Mouse (Mus musculus) embryonic fibroblast, embryonic 13.5 days (primary cell): Measurements from ENCODE around the gene Zic1. TPM values are rescaled to one million over a fixed set of nuclear protein-coding genes. Genes with fewer than 3 reads are reported as not detected.

Experiments used
- H3K27ac ChIP-seq: 2 replicates; pipeline ENCODE4 v1.5.1; 2012; ENCODE audit warnings: low read length, control low read depth, inconsistent platforms; ENCODE audit not compliant: insufficient read depth
- H3K4me1 ChIP-seq: 2 replicates; pipeline ENCODE4 v1.6.1; 2011; ENCODE audit warnings: low read length; ENCODE audit not compliant: control insufficient read depth, insufficient read depth
- H3K4me3 ChIP-seq: 2 replicates; pipeline ENCODE4 v1.5.1; 2011; ENCODE audit warnings: mild to moderate bottlenecking, control low read depth, low read length; ENCODE audit not compliant: insufficient read depth
- CTCF ChIP-seq: IDR thresholded peaks from 2 replicates; pipeline ENCODE4 v1.5.1; 2011; ENCODE audit warnings: mild to moderate bottlenecking, control low read depth, low read length, moderate library complexity, borderline replicate concordance; ENCODE audit not compliant: insufficient read depth
- POLR2A ChIP-seq: IDR thresholded peaks from 2 replicates; pipeline ENCODE4 v1.6.1; 2011; ENCODE audit warnings: low read depth, mild to moderate bottlenecking, control low read depth, low read length, moderate library complexity
- polyA plus RNA-seq: library from polyadenylated mRNA; stranded (reverse); fragments of >200 nt; gene quantifications from 2 replicates; pipeline ENCODE4 v1.2.4, GENCODE M21; 2011; ENCODE audit warnings: low read depth; ENCODE audit not compliant: missing spikeins, insufficient read length

Zic1 gene
- polyA plus RNA-seq, 1 experiment: 8.9 TPM

- H3K4me1 ChIP-seq: no peaks in the 10 kb centered on the region; the same call in 1 of the 2 replicates
- H3K27ac ChIP-seq: no peak overlapping the region
- TF ChIP-seq CTCF: no peak
- TF ChIP-seq POLR2A: no peak
- H3K4me3 ChIP-seq: no peak overlapping the region
Measured at GRCm38 (mm10) chr9:91378411-91379299, 13.0 kb upstream of the Zic1 start.

- no peak for TF ChIP-seq POLR2A
- TF ChIP-seq CTCF: no peak
- Histone ChIP-seq H3K4me3 (no peak overlapping the region), H3K27ac (no peak overlapping the region), H3K4me1 (no peaks in the 10 kb centered on the region; the same call in 1 of the 2 replicates)
Measured at GRCm38 (mm10) chr9:91377873-91378150, 12.2 kb upstream of the Zic1 start.

DNA sequence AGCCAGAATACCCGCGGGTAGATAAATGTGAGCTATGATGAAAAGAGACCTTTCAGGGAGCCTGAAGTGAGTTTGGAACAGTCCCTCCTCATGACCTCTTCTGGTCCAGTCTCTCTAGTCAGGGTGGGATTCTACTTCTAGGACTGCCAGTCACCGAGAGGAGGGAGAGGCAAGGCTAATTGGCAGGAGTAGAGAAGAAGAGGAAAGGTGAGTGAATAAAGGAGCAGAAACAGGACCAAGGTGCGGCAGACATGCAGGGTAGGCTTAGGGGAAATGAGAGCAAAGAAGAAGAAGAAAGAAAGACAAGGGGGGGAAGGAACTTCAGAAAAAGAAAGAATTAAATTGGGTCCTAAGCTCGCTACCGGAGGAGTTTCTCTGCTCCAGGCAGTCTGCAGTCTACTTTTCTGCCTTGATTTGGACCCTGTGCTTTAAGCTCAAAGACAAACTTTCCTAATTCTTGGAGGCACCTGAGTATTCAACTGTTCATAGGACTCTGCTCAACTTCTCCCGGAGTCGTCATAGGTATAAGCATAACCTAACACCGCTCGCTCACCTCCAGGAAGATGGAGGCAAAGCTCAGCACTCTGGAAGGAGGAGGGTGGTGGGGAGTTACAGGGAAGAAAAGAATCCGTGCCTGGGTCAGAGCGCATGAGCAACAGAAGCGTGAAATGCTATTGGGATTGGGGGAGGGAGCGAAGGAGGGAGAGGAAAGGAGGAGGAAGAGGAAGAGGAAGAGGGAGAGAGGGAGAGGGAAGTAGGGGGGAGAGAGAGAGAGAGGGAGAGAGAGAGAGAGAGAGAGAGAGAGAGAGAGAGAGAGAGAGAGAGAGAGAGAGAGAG is 11.6 kb upstream of the Zic1 start:
- Histone ChIP-seq H3K27ac (no peak overlapping the region), H3K4me1 (no peaks in the 10 kb centered on the region; the same call in 1 of the 2 replicates)
- no peak for TF ChIP-seq POLR2A
- no peak for TF ChIP-seq CTCF

DNA sequence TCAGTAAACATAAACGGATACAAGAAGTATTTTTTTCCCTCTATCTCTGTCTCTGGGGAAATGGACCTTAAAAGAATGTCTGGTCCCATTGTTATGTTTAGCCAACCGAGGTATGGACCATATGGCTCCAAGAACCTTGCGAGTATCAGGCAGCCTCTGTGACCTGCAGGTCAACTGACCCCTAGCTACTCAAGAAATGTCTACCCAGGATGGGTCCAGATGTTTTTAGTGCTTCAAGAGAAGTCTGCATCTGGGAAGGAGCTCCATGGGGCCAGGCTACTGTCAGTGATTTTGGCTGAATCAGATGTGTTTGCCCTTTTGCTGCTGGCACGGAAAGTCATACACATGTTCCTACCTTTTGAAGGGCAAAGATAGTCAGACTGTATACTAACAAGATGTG is 9.1 kb upstream of the Zic1 start:
- Histone ChIP-seq H3K4me3 (no peak overlapping the region), H3K4me1 (no peaks in the 10 kb centered on the region; the same call in 1 of the 2 replicates), H3K27ac (no peak overlapping the region)
- no peak for TF ChIP-seq POLR2A
- no peak for TF ChIP-seq CTCF

More for the DNA sequence above, 11.6 kb upstream of the Zic1 start:
- H3K4me3 ChIP-seq: no peak overlapping the region

DNA sequence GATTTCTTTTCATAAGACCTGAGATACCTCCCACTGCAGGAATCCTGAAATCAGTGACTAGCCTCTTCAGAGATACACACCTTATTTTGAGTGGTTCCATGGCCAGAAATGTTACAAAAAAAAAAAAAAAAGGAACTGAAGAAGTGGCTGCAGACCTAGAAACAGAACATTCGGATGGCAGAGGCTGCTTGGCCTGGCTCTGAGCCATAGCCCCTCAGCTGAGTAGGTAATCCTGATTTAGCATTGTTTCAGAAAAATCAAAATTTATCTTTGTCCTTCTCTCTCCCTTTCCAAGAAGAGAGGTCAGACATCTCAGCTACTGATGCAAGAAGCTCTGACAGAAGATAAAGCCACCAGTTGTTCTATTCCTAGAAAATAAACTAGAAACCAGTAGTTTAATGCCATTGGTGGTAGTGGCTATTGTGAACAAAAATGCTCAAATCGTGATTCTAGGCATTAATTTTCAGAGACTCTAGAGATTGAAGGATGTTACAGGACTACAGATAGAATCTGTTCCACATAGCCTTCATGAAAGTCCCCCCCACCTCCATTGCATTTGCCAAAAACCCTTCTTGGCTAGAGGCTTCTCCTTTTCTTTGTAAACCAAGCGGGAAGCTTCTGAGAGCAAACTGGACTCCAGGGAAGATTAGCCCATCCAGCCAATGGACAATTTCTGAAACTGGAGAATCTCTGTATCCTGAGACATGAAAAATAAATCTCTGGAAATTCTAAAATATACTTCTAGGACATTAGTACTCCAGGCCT is 8.4 kb upstream of the Zic1 start:
- no peak for TF ChIP-seq CTCF
- TF ChIP-seq POLR2A: no peak
- no peak overlapping the region for H3K4me3 ChIP-seq
- no peak overlapping the region for H3K27ac ChIP-seq
- no peaks in the 10 kb centered on the region; the same call in 1 of the 2 replicates for H3K4me1 ChIP-seq

DNA sequence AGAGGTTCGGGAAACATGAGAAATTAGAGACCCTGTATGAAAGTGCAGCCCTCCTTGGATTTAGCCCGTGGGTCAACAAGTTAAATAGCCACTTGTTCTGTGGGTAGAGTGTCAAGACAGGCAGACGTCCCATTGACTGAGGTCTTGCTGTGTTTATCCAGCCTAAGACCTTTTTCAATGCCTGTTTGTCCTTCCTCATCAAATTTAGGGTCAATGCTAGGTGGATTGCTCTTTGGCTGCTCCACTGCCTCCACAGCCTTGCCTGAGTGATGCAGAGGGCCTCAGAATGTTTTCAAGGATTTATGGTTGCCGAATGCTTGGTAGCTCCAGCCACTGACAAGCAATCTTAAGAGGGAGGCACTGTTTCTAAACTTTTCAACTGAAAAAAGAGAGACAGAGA is 6.0 kb upstream of the Zic1 start:
- H3K4me1 ChIP-seq: no peaks in the 10 kb centered on the region
- no peak for TF ChIP-seq CTCF
- TF ChIP-seq POLR2A: no peak
- no peak overlapping the region for H3K27ac ChIP-seq
- H3K4me3 ChIP-seq: no peak overlapping the region

DNA sequence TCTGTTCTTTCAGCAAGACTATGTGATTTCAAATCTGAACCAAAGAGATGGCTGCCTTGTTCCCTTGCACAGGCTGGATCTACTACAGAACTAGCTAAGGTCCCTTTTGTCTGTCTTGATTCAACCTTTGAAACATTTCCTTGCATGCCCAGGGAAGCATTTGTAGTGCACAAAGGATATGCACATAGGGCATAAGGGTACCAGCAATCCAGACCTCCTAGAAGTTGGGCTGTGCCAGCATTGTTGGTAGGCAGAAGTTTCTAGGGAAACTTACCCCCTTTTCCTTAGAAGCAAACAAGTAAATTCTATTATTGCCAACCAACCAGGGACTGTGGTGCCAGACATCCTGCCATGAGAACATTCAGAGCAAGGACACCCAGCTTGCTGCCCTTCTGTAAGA is 5.4 kb upstream of the Zic1 start:
- Histone ChIP-seq H3K4me3 (no peak overlapping the region), H3K4me1 (no peaks in the 10 kb centered on the region), H3K27ac (no peak overlapping the region)
- TF ChIP-seq CTCF: no peak
- TF ChIP-seq POLR2A: no peak

- H3K27ac ChIP-seq: no peak overlapping the region
- H3K4me1 ChIP-seq: no peaks in the 10 kb centered on the region
- TF ChIP-seq CTCF (no peak), POLR2A (no peak)
- H3K4me3 ChIP-seq: peak overlapping the region; percentile 9; the same call in 1 of the 2 replicates
Measured at GRCm38 (mm10) chr9:91370191-91370708, 4.6 kb upstream of the Zic1 start.
